Mouse (Mus musculus) testis, adult 2 months (tissue): ENCODE measurements around the gene Ubxn4. TPM values are rescaled to one million over a fixed set of nuclear protein-coding genes. Genes with fewer than 3 reads are reported as not detected.

Experiments used
- polyA plus RNA-seq: library from polyadenylated mRNA; depleted of rRNA; stranded (reverse); fragments of >200 nt; gene quantifications from 2 replicates; pipeline ENCODE4 v1.2.3, GENCODE M21; 2012; rRNA removed

Gene Ubxn4
- polyA plus RNA-seq, 1 experiment = 25.6 TPM

Other genes starting within 250 kb of the Ubxn4 start
- gene Zranb3, start 140.9 kb upstream of the Ubxn4 start, polyA plus RNA-seq = 6.4 and 7.7 TPM in 2 replicates
- gene R3hdm1, start 140.7 kb upstream of the Ubxn4 start, polyA plus RNA-seq = 173 and 212 TPM in 2 replicates
- 0.57 and 0.63 TPM in 2 replicates for gene Lct, start 84.4 kb downstream of the Ubxn4 start, polyA plus RNA-seq
- gene Mcm6, start 115.7 kb downstream of the Ubxn4 start, polyA plus RNA-seq = 6.8 and 9.0 TPM in 2 replicates
- gene Dars, start 173.4 kb downstream of the Ubxn4 start, polyA plus RNA-seq = 20.5 and 23.8 TPM in 2 replicates